20 mouse cellular contexts compared by ENCODE assay signal in the genomic region with DNA sequence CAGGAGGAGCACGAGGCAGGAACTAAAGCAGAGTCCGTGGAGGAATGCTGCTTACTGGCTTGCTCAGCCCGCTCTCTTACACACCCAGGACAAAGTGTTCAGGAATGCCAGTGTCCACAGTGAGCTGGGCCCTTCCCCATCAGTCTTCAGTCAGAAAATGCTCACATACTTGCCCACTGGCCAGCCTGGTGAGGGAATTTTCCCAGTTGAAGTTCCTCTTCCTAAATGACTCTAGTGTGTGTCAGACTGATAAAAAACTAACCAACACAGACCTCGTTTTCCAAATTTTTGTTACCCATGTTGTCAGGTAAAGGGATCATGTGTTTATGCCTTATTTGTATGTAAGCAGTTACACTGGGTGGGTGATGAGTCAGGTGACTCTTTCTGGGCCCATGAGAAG. TPM values are rescaled to one million over a fixed set of nuclear protein-coding genes. Genes with fewer than 3 reads are reported as not detected.
DNase-seq lines count a peak whose midpoint lies in the region; TF ChIP-seq lines count a peak whose summit lies in the region.
"Had no signal": no experiment of that assay in that cellular context is flagged by ENCODE, and none has a peak within 500 bp of the region (broad histone marks: within the 10 kb centered on the region; RNA-seq: fewer than 3 reads in every experiment).

No protein-coding gene starts in this region.

- no peak overlapping the region for H3K9ac ChIP-seq in CH12.LX (ENCODE audit: insufficient read depth, low read depth)

- H3K36me3 ChIP-seq in CH12.LX (replicated peaks in 1 of 2; ENCODE audit: control insufficient read depth in 1 of 2, insufficient read depth in 1 of 2, low read length in 1 of 2), result peaks cover 50 to 83% of the 10 kb centered on the region in 2 experiments

- no peaks in the 10 kb centered on the region for H3K79me2 ChIP-seq in CH12.LX (replicated peaks; ENCODE audit: control insufficient read depth, extremely low read depth, insufficient read depth, poor library complexity, severe bottlenecking)

- in situ Hi-C loops in CH12.LX (cut with MboI; ENCODE audit: low pct_ligation_motif_present, low pct_unique_long_range_greater_than_20kb, low sequenced_read_pairs), result no loop called here

- no peak for TF ChIP-seq CTCF in CH12.LX (conservative IDR thresholded peaks at IDR 0.05 in 1 of 2, IDR thresholded peaks at IDR 0.05 in 1 of 2; ENCODE audit: low read depth in 2 of 2, low read length in 2 of 2)
- TF ChIP-seq CTCF in olfactory bulb, adult 2 months (IDR thresholded peaks at IDR 0.05; ENCODE audit: insufficient read depth, low read depth, low read length), result no peak

- H3K4me2 ChIP-seq in CH12.LX (ENCODE audit: insufficient read depth, low read depth, poor library complexity, severe bottlenecking), result no peak overlapping the region

- TF ChIP-seq RAD21 in CH12.LX (IDR thresholded peaks at IDR 0.05; ENCODE audit: low read depth, low read length), result no peak

- dilution Hi-C loops in CH12.LX (cut with MboI; ENCODE audit: extremely low pct_ligation_motif_present, extremely low pct_unique_long_range_greater_than_20kb, low sequenced_read_pairs), result no loop called here

- no peaks in the 10 kb centered on the region for H3K9me3 ChIP-seq in CH12.LX (replicated peaks; ENCODE audit: low read length)
- H3K9me3 ChIP-seq: G1E had no signal

- no peak for TF ChIP-seq POLR2A in CH12.LX (IDR thresholded peaks at IDR 0.05; ENCODE audit: low read depth, low read length)
- TF ChIP-seq POLR2A in olfactory bulb, adult 2 months (IDR thresholded peaks at IDR 0.05; ENCODE audit: insufficient read depth, low read depth, low read length), result no peak

- DNase-seq in A20 (ENCODE audit: low read depth, low spot score) (peak; percentile 37), CH12.LX (ENCODE audit: extremely low read depth) (peak; percentile 34)
- DNase-seq in left cerebral cortex, postnatal 25 days (ENCODE audit: low spot score in 2 of 2), result no peak
- DNase-seq in ovary, postnatal 36 days (ENCODE audit: low spot score), result no peak
- DNase-seq in frontal cortex, postnatal 10 days (ENCODE audit: low spot score in 2 of 2), result no peak
- DNase-seq: adrenal gland, adult 2 months; adrenal gland, adult 8-10 months; adrenal gland, postnatal 10 days; adrenal gland, postnatal 14 days; adrenal gland, postnatal 25 days; adrenal gland, postnatal 36 days; B cell, adult 2 months; cerebellum, adult 11 months; cerebellum, adult 11-12 months; cerebellum, adult 18-20 months; cerebellum, adult 2 months; cerebellum, adult 8-10 months had no signal

- 87% methylated on average over 4 of the region's 4 CpGs for WGBS in olfactory bulb, adult 2 months

- no peak overlapping the region for H3K4me3 ChIP-seq in CH12.LX (replicated peaks in 1 of 3; ENCODE audit: low read depth in 2 of 3, low read length in 2 of 3, poor library complexity in 1 of 3)
- no peak overlapping the region for H3K4me3 ChIP-seq in olfactory bulb, adult 2 months (ENCODE audit: insufficient read depth, low read depth, low read length)

- H3K4me1 ChIP-seq in CH12.LX (ENCODE audit: control insufficient read depth in 1 of 2, insufficient read depth in 2 of 2), result peaks cover 5 to 39% of the 10 kb centered on the region in 2 experiments
- peaks cover 13% of the 10 kb centered on the region for H3K4me1 ChIP-seq in olfactory bulb, adult 2 months (ENCODE audit: control insufficient read depth, insufficient read depth, low read length)

- H3K27me3 ChIP-seq in CH12.LX (replicated peaks), result no peaks in the 10 kb centered on the region
- H3K27me3 ChIP-seq: Patski had no signal

- intact Hi-C loops in left cerebral cortex, postnatal 25 days (cut with DNase I), result no loop called here

- H3K27ac ChIP-seq in CH12.LX (ENCODE audit: insufficient read depth, low read depth), result 0 out of 2 replicates have a peak overlapping the region, but pooled peaks have one; percentile 28
- peak overlapping the region; percentile 50; the same call in 1 of the 2 replicates for H3K27ac ChIP-seq in olfactory bulb, adult 2 months (ENCODE audit: insufficient read depth, low read depth, low read length)

- peak; percentile 50; the same call in 1 of the 2 replicates for TF ChIP-seq EP300 in CH12.LX (IDR thresholded peaks at IDR 0.05; ENCODE audit: low read length)

TF ChIP-seq in CH12.LX, 34 proteins besides CTCF, POLR2A, EP300 and RAD21:
- TF ChIP-seq NRF1 (IDR thresholded peaks at IDR 0.05; ENCODE audit: low read depth, low read length), result no peak
- peak; percentile 71; the same call in 1 of the 2 replicates for TF ChIP-seq IRF4 (IDR thresholded peaks at IDR 0.05; ENCODE audit: low read depth, low read length)
- TF ChIP-seq ETS1 (conservative IDR thresholded peaks at IDR 0.05; ENCODE audit: low read depth, low read length), result 0 out of 2 replicates have a peak, but pooled peaks have one; percentile 22
- TF ChIP-seq POLR2AphosphoS2 (IDR thresholded peaks at IDR 0.05; ENCODE audit: low read depth, low read length), result no peak
- TF ChIP-seq ZC3H11A (IDR thresholded peaks at IDR 0.05; ENCODE audit: low read depth, low read length), result no peak
- no peak for TF ChIP-seq CHD1 (IDR thresholded peaks at IDR 0.05; ENCODE audit: low read depth, low read length)
- no peak for TF ChIP-seq ZKSCAN1 (IDR thresholded peaks at IDR 0.05; ENCODE audit: borderline replicate concordance, low read depth, low read length)
- no peak for TF ChIP-seq RCOR1 (conservative IDR thresholded peaks at IDR 0.05; ENCODE audit: low read depth, low read length)
- no peak for TF ChIP-seq KAT2A (IDR thresholded peaks at IDR 0.05; ENCODE audit: insufficient replicate concordance, low read length)
- TF ChIP-seq E2F4 (IDR thresholded peaks at IDR 0.05; ENCODE audit: insufficient replicate concordance, low read depth, low read length), result no peak
- no peak for TF ChIP-seq SMC3 (IDR thresholded peaks at IDR 0.05; ENCODE audit: low read depth, low read length)
- TF ChIP-seq BHLHE40 (IDR thresholded peaks at IDR 0.05; ENCODE audit: low read depth, low read length), result peak; percentile 39; the same call in 1 of the 2 replicates
- no peak for TF ChIP-seq USF1 (IDR thresholded peaks at IDR 0.05; ENCODE audit: low read depth, low read length)
TF ChIP-seq in CH12.LX: peak in this region for 3.

RNA-seq across cellular contexts. Expression of a gene that starts 21.6 kb away (rescaled TPM):
- 23.7 and 25.3 TPM in 2 replicates for total RNA-seq in CH12.LX (2012; rRNA removed)
- 19.7 and 20.2 TPM in 2 replicates for total RNA-seq in CH12.LX (2014; rRNA removed)
- polyA plus RNA-seq in CH12.LX (2012; ENCODE audit: insufficient read length, low read depth), result 16.7 and 20.2 TPM in 2 replicates
- not detected in 2 replicates for polyA plus RNA-seq in olfactory bulb, adult 2 months (2012; ENCODE audit: insufficient read depth, insufficient read length, low replicate concordance, missing spikeins)
- total RNA-seq in left cerebral cortex, postnatal 25 days (2021), result 10 to 100 TPM; 13.5 to 17.4 TPM

RNA-seq across cellular contexts. Expression of a gene that starts 48.3 kb away (rescaled TPM):
- total RNA-seq in CH12.LX (2012; rRNA removed), result 12.2 and 14.1 TPM in 2 replicates
- 16.1 and 19.8 TPM in 2 replicates for total RNA-seq in CH12.LX (2014; rRNA removed)
- 12.4 and 15.5 TPM in 2 replicates for polyA plus RNA-seq in CH12.LX (2012; ENCODE audit: insufficient read length, low read depth)
- not detected in 2 replicates for polyA plus RNA-seq in olfactory bulb, adult 2 months (2012; ENCODE audit: insufficient read depth, insufficient read length, low replicate concordance, missing spikeins)
- 1 to 10 TPM; 1.6 to 2.6 TPM for total RNA-seq in left cerebral cortex, postnatal 25 days (2021)

Comparison
In these comparisons a context has a peak if more than half of its experiments do, and no peak if none do; other contexts are left out.
1. DNase-seq: peak in A20 (single experiment) and CH12.LX (single experiment); none in left cerebral cortex, postnatal 25 days (0 of 2), ovary, postnatal 36 days (single experiment) and frontal cortex, postnatal 10 days (0 of 2).